Mouse (Mus musculus) erythroblast, adult 5-6 weeks (primary cell): ENCODE data around the gene Mapkapk3. TPM values are rescaled to one million over a fixed set of nuclear protein-coding genes. Genes with fewer than 3 reads are reported as not detected.
A peak's percentile ranks its signal among the peaks of the same experiment; 100 is the strongest.

Source experiments
- ATAC-seq: replicated peaks from 2 replicates; pipeline ENCODE4 v1.8.0; 2016; ENCODE audit warnings: moderate number of reproducible peaks, mild to moderate bottlenecking, moderate TSS enrichment, inconsistent platforms; ENCODE audit not compliant: poor library complexity, low FRiP score, severe bottlenecking
- total RNA-seq, 2 experiments: library from RNA; stranded (forward) in 1 of 2; stranded (reverse) in 1 of 2; fragments of 150-400 nt in 1 of 2; fragments of 200-764, 138-1000 nt in 1 of 2; gene quantifications; 2 replicates each; pipeline versions ENCODE4 v1.2.3 to v1.2.4; 2015 to 2017; ENCODE audit warnings: low replicate concordance in 2 of 2

Mapkapk3 gene
- 10.8 and 25.3 TPM in 2 replicates for total RNA-seq (2015; ENCODE audit: low replicate concordance)
- total RNA-seq (2017; ENCODE audit: low replicate concordance) = 25.1 and 41.4 TPM in 2 replicates

- peak; percentile 77 for ATAC-seq
These were observed at the start of gene Mapkapk3 for GRCm38 (mm10) chr9:107289211-107290076. Mapkapk3 (minus strand) TSS chr9:107289877.

DNA sequence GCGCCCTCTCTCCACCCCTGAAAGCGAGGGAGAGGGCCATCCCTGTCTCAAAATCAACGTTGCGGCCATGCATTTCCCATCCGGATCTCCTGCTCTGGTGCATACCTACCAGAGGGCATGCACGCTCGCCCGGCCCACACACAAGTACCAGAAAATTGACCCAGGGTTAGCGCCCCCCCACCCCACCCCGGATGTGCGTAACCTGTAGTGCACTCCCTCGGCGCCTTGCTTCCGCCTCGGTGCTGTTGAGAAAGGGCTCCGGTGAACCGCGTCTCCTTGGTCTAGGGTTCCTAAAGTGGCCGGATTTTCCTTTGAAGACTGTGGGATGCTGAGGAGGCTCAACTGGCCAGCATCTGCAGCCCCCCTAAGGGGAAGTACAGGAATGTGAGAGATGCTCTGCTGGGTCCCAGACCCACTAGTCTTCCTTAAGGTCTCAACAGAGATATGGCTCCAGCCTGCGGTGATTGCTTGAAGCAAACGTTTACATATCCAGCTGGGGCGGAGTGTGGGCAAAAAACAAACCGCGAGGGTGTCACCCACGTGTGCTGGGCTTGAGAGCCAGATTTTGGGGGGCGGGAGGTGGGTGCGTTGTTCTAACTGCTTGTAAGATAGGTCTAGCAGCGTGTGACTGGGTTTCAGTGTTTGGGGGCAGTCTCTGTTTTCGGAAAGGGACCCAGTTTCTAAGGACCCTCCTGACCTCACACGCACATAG is 48.7 kb upstream of the Mapkapk3 start, which contains the start of gene Hemk1:
Hemk1 (minus strand) TSS at position 179 of the 712 bp plus-strand sequence.
- no peak for ATAC-seq

GRCm38 (mm10) chr9:107336386-107336785 is 46.7 kb upstream of the Mapkapk3 start:
- ATAC-seq = no peak

DNA sequence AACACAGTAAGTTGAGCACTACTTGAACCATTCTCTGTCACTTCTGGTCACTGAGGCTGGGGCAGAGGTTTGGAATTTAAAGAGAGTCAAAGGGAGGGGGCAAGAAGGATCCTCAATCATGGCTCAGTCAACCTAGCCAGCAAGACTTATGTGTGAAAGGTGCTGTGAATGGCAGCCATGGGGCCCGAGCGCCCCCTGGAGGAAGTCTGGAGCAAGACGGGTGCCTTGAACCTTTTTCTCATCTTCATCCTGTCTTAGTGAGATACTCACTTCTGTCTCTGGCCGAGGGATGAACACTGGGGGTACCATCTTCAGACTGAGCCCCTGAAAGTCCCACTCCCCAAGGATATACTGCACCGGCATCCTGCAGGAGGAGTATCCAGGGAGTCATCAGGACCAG is 46.2 kb upstream of the Mapkapk3 start:
- peak; percentile 81 for ATAC-seq

GRCm38 (mm10) chr9:107335046-107335445 is 45.4 kb upstream of the Mapkapk3 start:
- no peak for ATAC-seq

DNA sequence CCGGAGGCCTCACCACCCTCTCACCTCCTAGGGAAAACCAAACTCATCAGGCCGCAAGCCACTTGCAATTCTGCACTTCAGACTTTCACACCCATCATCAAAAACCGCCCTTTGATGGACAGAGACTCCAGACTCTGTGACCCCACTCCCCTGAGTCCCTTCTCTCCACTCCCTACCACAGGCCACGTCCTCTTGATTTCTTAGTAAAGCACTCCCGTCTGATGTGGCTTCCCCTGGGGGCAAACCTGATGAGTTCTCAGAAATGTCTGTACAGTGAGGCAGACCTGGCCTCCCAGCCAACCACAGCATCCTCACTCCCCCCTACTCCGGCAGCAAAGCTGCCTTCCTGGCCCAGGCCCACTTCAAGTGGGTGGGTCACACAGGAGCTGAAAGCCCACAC is 44.7 kb upstream of the Mapkapk3 start:
- no peak for ATAC-seq

- ATAC-seq = no peak
These were observed 44.0 kb upstream of the Mapkapk3 start for GRCm38 (mm10) chr9:107333686-107334085.

GRCm38 (mm10) chr9:107330791-107331190 is 41.1 kb upstream of the Mapkapk3 start:
- ATAC-seq = no peak

DNA sequence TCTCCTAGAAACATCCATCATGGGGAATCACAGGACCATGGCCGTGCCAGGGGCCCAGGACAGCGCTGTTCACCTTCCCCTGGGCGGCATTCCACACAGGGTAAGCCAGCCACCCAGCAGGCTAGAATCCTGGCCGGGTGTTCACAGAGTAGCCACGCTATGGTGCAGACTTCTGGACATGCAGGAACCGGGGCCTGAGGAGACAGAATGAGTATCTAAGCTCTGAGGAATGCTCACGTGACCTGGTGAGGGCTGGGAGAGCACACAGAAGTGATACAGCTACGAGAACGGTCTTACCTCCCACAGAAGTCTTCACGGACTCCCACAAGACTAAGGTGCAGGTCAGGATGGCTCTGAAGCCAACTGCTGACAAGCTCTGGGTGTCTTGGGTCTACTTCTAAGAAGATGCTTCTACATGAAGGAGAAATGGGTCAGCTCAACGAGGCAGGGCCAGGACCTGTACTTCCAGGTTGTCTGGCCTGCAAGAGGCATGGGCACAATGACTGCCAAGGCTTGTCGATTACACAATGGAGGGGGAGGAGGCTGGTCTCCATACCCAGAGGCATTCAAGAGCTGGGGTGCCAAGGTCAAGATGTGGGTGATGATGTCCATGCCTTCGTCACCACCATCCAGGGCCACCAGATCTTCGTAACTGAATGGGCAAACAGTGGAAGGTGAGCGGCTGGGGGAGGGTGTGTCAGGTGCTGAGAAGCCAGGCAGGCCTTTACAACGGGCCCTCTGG is 38.4 kb upstream of the Mapkapk3 start:
- ATAC-seq = no peak

DNA sequence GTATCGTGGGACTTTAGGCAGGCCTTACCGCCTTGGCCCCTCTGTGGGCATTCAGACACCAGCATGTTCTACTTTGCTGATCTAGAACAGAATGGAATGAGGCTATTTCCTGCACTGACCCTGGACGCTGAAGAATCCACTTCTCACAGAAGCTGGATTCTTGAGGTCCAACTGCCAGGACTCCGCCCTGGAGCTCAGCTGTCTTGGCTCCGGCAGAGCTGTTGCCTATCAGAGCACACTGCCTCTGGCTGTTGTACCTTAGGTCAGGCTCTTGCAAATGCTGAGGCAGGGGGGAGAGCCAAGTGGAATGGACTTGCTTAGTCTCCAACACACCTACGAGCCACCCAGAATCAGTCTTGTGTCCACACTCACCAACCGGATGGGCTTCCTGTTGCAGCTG is 36.2 kb upstream of the Mapkapk3 start:
- no peak for ATAC-seq

GRCm38 (mm10) chr9:107324799-107325561 is 35.3 kb upstream of the Mapkapk3 start:
- ATAC-seq = no peak

DNA sequence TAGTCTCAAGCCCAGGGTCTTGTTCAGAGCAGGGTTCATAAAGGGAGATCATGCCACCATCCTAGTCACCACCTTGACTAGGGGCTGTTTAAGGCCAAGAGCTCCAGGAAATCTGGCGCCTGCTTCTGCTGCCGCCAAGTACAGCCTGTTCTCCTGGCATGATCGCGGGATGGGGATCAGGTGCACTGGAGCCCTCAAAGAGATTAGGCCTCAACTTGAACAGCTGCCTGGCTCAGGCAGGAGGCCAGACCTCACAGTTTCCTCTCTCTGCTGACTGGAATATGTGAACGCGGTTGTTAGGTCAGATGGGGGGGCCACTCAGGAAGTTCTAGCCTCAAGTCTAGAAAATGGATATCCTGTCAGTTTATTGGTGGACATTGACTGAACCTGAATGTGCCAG is 33.9 kb upstream of the Mapkapk3 start:
- no peak for ATAC-seq

GRCm38 (mm10) chr9:107322461-107323050 is 32.9 kb upstream of the Mapkapk3 start:
- no peak for ATAC-seq

GRCm38 (mm10) chr9:107315791-107316190 is 26.1 kb upstream of the Mapkapk3 start:
- no peak for ATAC-seq

DNA sequence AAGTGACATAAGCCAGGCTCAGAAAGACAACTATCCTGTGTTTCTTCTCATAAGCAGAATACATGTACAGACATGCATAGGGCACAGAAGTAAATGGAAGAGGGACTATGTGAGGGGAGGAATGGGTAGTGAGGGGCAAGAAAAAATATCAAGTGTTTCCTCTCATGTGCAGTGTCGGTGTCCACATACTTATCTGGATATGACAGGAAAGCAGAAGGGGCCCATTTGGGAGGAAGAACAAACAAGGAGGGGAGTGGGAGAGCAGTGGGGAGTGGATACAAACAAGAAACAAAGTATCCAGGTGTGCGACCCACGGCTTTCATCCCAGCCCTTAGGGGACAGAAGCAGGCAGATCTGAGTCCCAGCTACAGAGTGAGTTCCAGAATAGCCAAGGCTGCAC is 24.2 kb upstream of the Mapkapk3 start:
- no peak for ATAC-seq

DNA sequence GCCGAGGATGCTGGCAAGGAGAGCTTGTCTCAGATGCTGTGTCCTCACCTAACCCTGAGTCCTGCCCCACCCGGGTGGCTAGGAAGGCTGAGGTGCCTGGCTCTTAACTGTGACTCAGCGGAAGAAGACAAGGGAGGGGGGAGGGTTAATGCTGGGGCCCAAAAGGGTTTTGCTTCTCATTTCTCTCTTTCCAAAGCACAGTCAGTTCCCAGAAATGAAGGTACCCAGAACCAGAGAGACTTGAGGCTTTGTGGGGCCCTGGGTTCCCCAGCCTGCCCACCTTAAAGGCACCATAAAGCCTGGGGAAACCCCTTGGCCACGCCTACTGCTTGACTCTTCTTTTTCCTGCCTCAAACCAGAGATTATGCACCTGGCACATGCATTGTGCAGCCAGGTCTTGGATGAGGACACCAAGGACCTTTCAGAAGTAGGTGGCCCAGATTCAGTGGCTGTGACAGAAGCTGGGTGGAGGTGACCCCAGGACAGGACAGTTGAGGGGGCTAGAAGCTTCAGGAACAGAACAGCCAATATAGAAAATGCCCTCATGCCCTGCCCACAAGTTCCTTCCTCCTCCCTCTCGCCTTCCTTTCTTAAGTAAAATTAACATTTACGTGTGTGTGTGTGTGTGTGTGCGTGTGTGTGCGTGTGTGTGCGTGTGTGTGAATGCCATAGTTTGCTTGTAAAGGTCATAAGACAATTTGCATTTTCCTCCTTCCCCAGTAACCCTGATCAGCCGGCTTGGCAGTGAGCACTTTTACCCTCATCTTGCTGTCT is 23.3 kb upstream of the Mapkapk3 start:
- ATAC-seq = peak; percentile 89

- ATAC-seq = no peak
These were observed 19.9 kb upstream of the Mapkapk3 start for GRCm38 (mm10) chr9:107309600-107309999.

- no peak for ATAC-seq
These were observed 19.5 kb upstream of the Mapkapk3 start for GRCm38 (mm10) chr9:107309171-107309570.
